Mouse (Mus musculus) hindlimb bud, embryonic 11.5 days (tissue): ENCODE data around the gene Dcaf8.

Source experiments
- DNase-seq: peaks from one replicate; pipeline ENCODE4 v3.0.0-alpha.2; 2012; ENCODE audit warnings: low read depth, low spot score; ENCODE audit errors: extremely low spot score

Dcaf8 gene

GRCm38 (mm10) chr1:172147835-172148278, at the start of gene Dcaf8:
Gene Dcaf8, plus strand, starts transcription at chr1:172148084.
- DNase-seq: peak; percentile 88

DNA sequence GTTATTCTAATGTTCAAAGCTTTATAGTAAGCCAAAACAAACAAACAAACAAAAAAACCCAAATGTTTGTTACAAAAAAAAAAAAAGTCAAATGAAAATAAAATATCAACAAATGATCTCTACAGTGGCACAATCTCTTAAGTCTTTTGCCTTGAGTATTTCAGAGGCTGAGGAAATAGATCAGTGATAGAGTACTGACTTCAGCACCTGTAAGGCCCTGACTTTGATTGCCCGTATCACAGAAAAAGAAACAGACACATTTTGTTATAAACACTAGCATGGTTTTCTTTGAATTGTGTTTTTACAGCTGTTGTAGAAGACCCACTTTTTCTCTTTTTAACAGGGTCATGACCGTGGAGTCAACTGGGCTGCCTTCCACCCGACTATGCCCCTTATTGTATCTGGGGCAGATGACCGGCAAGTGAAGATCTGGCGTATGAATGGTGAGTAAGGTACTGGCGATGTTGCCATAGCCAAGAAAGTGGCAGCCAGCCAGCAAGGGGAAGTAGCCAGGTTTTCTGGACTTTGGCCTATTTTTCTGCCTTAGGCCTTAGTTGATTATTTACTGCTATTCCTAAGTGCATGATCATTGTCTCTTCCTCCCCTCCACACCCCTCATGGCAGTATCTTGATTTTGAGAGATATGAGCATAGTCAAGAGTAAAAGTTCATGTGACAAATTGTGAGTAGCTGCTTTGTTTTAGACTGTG, 48.4 kb upstream of the Dcaf8 start:
- DNase-seq: no peak

GRCm38 (mm10) chr1:172103619-172104018, 44.3 kb upstream of the Dcaf8 start:
- DNase-seq: no peak

GRCm38 (mm10) chr1:172105101-172105500, 42.8 kb upstream of the Dcaf8 start:
- no peak for DNase-seq

DNA sequence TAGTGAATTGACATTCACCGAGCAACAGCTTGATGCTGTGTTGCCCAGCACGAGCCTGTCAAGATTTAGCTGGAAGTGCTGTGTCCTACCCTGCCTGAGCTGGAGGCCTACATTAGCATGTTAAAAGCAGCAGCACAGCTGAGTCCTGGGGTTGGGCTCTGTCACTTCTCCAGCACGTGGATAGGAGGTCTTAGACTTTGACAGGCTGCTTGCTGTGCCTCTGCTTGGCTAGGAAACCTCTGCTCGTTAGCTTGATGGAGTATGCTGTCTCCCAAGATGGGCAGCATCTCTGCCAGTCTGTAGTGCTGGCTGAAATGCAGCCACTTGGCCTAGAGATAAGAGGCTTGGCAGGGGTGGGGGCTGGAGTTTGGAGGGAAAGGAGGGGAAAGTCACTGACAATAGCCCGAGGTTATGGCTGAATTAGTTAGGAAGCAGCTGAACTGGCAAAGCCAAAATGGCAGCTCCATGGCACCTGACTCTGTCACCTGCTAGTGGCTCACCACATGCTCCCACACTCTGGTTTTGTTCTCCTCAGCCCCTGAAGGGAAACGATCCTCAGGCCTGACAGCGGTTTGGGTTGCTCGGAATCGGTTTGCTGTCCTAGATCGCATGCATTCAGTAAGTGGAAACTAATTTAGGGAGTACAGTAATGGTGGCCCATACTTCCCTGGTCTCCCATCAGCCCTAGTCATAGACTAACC, 40.0 kb upstream of the Dcaf8 start:
- DNase-seq: no peak

- no peak for DNase-seq
Observed at GRCm38 (mm10) chr1:172116948-172117347, 30.9 kb upstream of the Dcaf8 start.

DNA sequence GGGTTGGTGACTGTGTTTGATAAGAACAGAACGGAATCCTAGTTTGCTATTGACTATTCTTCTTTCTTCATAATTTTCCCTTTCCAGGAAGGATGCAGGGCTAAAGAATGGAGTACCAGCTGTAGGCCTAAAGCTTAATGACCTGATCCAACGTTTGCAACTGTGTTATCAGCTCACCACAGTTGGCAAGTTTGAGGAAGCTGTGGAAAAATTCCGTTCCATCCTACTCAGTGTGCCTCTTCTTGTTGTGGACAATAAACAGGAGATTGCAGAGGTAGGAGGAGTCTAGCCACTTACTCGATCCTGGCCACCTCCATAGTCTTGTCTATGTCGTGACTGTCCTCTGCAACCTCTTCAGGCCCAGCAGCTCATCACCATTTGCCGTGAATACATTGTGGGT, 28.8 kb upstream of the Dcaf8 start:
- DNase-seq: no peak

DNA sequence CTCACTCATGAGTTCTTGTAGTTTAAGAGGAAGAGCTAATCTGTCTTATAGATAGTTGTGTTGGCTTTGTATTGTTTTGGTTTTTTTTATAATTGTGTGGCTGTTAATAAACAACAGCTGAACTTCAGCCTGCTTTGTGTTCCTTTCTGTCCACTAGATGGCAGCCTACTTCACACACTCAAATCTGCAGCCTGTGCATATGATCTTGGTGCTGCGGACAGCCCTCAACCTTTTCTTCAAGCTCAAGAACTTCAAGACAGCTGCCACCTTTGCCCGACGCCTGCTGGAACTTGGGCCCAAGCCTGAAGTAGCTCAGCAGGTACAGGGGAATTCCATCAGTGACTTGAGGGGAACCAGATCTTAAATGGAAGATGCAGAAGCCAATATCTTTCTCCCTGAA, 28.2 kb upstream of the Dcaf8 start:
- DNase-seq: no peak

GRCm38 (mm10) chr1:172122671-172123070, 25.2 kb upstream of the Dcaf8 start:
- no peak for DNase-seq

- no peak for DNase-seq
Observed at GRCm38 (mm10) chr1:172124572-172124971, 23.3 kb upstream of the Dcaf8 start.

- DNase-seq: no peak
Observed at GRCm38 (mm10) chr1:172126376-172127347, 21.2 kb upstream of the Dcaf8 start, which contains the start of gene Pex19. Gene Pex19, plus strand, starts transcription at chr1:172126755.

DNA sequence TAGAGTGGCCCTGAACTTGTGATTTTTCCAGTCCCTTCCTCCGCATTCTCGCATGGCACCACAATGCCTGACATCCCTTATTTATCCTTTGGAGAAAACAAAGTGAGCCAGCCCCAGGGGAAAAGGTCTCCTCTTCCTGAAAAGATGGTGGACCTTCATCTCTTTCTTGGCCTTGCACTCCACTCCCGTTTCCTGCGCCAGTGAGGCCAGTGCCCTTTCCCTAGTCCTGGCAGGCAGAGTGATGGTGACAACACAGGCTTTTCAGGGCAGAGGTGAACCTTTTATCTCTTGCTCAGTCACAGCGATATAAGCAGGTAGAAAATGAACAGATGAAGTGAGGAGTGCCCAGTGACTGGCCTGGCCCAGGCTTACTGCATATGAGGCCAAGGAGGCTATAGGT, 20.4 kb upstream of the Dcaf8 start:
- no peak for DNase-seq

- no peak for DNase-seq
Observed at GRCm38 (mm10) chr1:172128563-172128962, 19.3 kb upstream of the Dcaf8 start.

DNA sequence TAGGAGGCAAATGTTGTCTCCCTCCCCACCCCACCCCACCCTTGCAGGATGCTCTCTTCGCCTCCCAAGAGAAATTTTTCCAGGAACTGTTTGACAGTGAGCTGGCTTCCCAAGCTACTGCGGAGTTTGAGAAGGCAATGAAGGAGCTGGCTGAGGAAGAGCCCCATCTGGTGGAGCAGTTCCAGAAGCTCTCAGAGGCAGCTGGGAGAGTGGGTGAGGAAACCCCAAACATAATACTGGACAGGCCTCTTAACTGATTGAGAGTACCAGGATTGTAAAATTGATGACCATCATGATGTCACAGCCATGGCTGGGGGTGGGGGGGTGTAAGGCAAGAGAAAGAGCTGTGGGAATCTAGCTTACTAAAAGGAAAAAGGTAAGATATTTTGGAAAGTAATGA, 18.8 kb upstream of the Dcaf8 start:
- DNase-seq: no peak

DNA sequence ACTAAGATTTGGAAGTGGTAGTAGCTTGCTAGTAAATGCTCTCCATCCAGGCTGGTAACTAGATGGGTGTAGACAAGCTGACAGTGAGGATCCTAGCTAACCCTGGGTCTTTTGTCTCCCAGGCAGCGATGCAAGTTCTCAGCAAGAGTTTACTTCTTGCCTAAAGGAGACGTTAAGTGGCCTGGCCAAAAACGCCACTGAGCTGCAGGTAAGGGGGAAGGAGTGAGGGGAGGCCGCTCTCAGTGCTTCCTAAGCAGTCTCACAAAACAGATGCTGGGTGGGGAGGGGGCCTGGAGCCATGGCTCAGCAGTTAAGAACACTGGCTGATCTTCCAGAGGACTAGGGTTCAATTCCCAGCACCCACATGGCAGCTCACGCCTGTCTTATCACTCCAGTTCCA, 18.1 kb upstream of the Dcaf8 start:
- DNase-seq: no peak

DNA sequence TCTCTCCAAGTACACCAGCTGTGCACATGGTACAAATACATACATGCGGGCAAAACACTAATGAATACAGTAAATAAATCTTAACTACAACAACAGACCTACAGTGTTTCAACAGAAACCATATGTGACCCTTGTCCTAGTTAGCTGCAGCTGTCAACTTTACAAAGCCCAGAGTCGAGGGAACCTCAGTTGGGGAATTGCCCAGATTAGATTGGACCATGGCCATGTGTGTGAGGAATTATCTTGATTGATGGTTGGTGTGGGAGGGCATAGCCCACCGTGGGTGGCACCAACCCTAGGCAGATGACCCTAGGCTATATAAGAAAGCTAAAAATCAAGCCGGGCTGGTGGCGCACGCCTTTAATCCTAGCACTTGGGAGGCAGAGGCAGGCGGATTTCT, 15.6 kb upstream of the Dcaf8 start:
- no peak for DNase-seq

DNA sequence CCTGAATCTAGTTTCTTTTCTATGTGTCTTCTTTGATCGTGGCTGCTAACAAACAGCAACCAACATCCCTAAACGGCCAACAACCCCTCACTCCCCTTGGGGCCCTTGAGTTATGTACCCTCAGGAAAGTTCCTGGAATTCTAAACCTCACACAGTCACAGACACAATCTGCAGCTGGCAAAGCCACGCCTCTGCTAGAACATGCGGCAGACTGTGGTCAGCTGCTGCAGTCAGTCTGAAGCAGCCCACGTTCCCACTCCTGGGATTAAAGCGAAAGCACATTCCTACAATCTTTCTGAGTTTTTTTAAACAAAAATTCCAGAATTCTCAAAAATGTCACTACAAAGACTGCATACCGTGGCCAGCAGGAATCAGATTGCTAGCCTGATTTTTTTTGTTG, 14.3 kb upstream of the Dcaf8 start:
- no peak for DNase-seq

- DNase-seq: no peak
Observed at GRCm38 (mm10) chr1:172134072-172134471, 13.8 kb upstream of the Dcaf8 start.

DNA sequence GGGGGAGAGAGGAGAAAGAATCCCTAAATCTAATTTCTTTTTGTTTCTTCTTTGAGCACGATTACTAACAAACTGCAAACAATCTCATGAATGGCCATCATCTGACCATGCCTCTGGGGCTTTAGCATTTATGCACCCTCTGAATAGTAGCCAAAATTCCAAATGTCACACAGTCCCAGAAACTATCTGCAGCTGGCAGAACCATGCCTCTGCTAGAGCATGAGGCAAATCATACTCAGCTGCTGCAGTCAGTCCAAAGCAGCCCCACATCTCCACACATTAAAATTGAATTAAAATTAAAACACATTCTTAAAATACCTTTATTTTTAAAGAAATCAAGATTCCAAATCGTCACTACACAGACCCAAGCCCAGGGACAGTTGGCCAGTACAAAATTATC, 7.7 kb upstream of the Dcaf8 start:
- DNase-seq: no peak

GRCm38 (mm10) chr1:172140825-172141224, 7.1 kb upstream of the Dcaf8 start:
- DNase-seq: no peak

GRCm38 (mm10) chr1:172141529-172141928, 6.4 kb upstream of the Dcaf8 start:
- DNase-seq: no peak
